Mouse (Mus musculus) bone marrow macrophage, adult 2 months (primary cell): ENCODE results near the gene Ccdc173.

Source experiments
- CTCF ChIP-seq: IDR thresholded peaks from 2 replicates; pipeline ENCODE4 v1.5.1; 2012; ENCODE audit warnings: low read depth, mild to moderate bottlenecking, low read length, moderate library complexity
- POLR2A ChIP-seq: IDR thresholded peaks from 2 replicates; pipeline ENCODE4 v1.6.1; 2012; ENCODE audit warnings: mild to moderate bottlenecking, low read depth, low read length, borderline replicate concordance

GRCm38 (mm10) chr2:69722650-69723518, 66.5 kb downstream of the Ccdc173 start:
- TF ChIP-seq CTCF = no peak
- TF ChIP-seq POLR2A = peak; percentile 24; the same call in 1 of the 2 replicates
